Mouse (Mus musculus) liver, embryonic 14.5 days (tissue): ENCODE measurements around the gene Kcnma1. TPM values are rescaled to one million over a fixed set of nuclear protein-coding genes. Genes with fewer than 3 reads are reported as not detected.

Experiments used
- ATAC-seq: fragments of 200-750 bp; cut with Nextera tagmentation; 2 replicates; pipeline ENCODE4 v1.8.0; 2017; ENCODE audit warnings: moderate number of reproducible peaks, mild to moderate bottlenecking, moderate library complexity; ENCODE audit not compliant: insufficient read depth
- DNase-seq, 3 experiments: peaks; one replicate each; pipeline ENCODE4 v3.0.0-alpha.2; 2012 to 2013; ENCODE audit warnings: low read depth in 3 of 3, low spot score in 3 of 3
- H3K27ac ChIP-seq: fragments of 300-500 bp; sonication (generic); 2 replicates; pipeline ENCODE4 v1.5.1; 2014; ENCODE audit warnings: moderate library complexity, mild to moderate bottlenecking, control low read depth, inconsistent platforms
- H3K27me3 ChIP-seq: fragments of 300-500 bp; sonication (generic); 2 replicates; pipeline ENCODE4 v1.6.1; 2014; ENCODE audit warnings: mild to moderate bottlenecking, low read length, moderate library complexity; ENCODE audit not compliant: control insufficient read depth, insufficient read depth
- H3K36me3 ChIP-seq: fragments of 300-500 bp; sonication (generic); replicated peaks from 2 replicates; pipeline ENCODE4 v1.6.1; 2014; ENCODE audit warnings: low read depth; ENCODE audit not compliant: control insufficient read depth, insufficient read depth
- H3K4me1 ChIP-seq, 2 experiments: fragments of 200-500 bp in 1 of 2; fragments of 300-500 bp in 1 of 2; sonication (generic) in 1 of 2; replicated peaks; 2 replicates each; pipeline ENCODE4 v1.6.1; 2012 to 2014; ENCODE audit warnings: antibody characterized with exemption in 1 of 2, inconsistent platforms in 1 of 2, low read length in 1 of 2; ENCODE audit not compliant: control insufficient read depth in 2 of 2, insufficient read depth in 2 of 2
- H3K4me2 ChIP-seq: fragments of 300-500 bp; sonication (generic); 2 replicates; pipeline ENCODE4 v1.6.1; 2014; ENCODE audit warnings: low read depth, mild to moderate bottlenecking, control low read depth, moderate library complexity
- H3K4me3 ChIP-seq, 2 experiments: fragments of 200-500 bp in 1 of 2; fragments of 300-500 bp in 1 of 2; sonication (generic) in 1 of 2; 2 replicates each; pipeline ENCODE4 v1.5.1; 2012 to 2014; ENCODE audit warnings: low read depth in 2 of 2, low read length in 2 of 2, mild to moderate bottlenecking in 2 of 2, control low read depth in 1 of 2, inconsistent platforms in 1 of 2, moderate library complexity in 1 of 2; ENCODE audit not compliant: insufficient read depth in 1 of 2
- H3K9ac ChIP-seq: fragments of 300-500 bp; sonication (generic); replicated peaks from 2 replicates; pipeline ENCODE4 v1.6.1; 2014; ENCODE audit warnings: mild to moderate bottlenecking, control low read depth, moderate library complexity
- H3K9me3 ChIP-seq: fragments of 300-500 bp; sonication (generic); 2 replicates; pipeline ENCODE4 v1.6.1; 2016; ENCODE audit warnings: low read length, mixed read lengths; ENCODE audit not compliant: control insufficient read depth
- CTCF ChIP-seq: IDR thresholded peaks from 2 replicates; pipeline ENCODE4 v1.5.1; 2016; ENCODE audit warnings: antibody characterized with exemption, low read depth, control low read depth
- EP300 ChIP-seq: IDR thresholded peaks from 2 replicates; pipeline ENCODE4 v1.6.1; 2016; ENCODE audit warnings: antibody characterized with exemption, low read depth
- WGBS: fragments of 180-500 bp; shearing (Covaris S2); extraction: QIAGEN DNeasy Blood & Tissue Kit; methylation state at CpG from one replicate; pipeline ENCODE4 v1.1.7; 2014; ENCODE audit not compliant: insufficient replicate concordance; 5-methylcytosine and 5-hydroxymethylcytosine counted together
- polyA plus RNA-seq, 2 experiments: library from polyadenylated mRNA; depleted of rRNA in 1 of 2; stranded (reverse) in 1 of 2; unstranded in 1 of 2; fragments of >200 nt; fragmentation: Nextera tagmentation in 1 of 2; extraction: Ambion mirVana in 1 of 2; gene quantifications; 2 replicates each; pipeline versions ENCODE4 v1.2.1 to v1.2.3; 2012 to 2014

The Kcnma1 gene
- polyA plus RNA-seq, 2 experiments = 0.03 TPM; not detected in 1

GRCm38 (mm10) chr14:23638078-23638695 lies 376.1 kb downstream of the Kcnma1 start:
- H3K4me2 ChIP-seq = no peak overlapping the region
- no peaks in the 10 kb centered on the region for H3K9me3 ChIP-seq
- no peaks in the 10 kb centered on the region for H3K4me1 ChIP-seq
- no peaks in the 10 kb centered on the region for H3K36me3 ChIP-seq
- H3K4me3 ChIP-seq = no peak overlapping the region
- no peak overlapping the region for H3K27ac ChIP-seq
- DNase-seq (no peak), ATAC-seq (no peak)
- H3K27me3 ChIP-seq = no peaks in the 10 kb centered on the region
- no peak for TF ChIP-seq EP300
- no peak for TF ChIP-seq CTCF
- 46% methylated on average over 3 of the region's 3 CpGs for WGBS
- H3K9ac ChIP-seq = no peak overlapping the region

GRCm38 (mm10) chr14:23635903-23636302 lies 378.4 kb downstream of the Kcnma1 start:
- ATAC-seq (no peak), DNase-seq (no peak)
- TF ChIP-seq CTCF = no peak
- TF ChIP-seq EP300 = no peak

GRCm38 (mm10) chr14:23633011-23633595 lies 381.2 kb downstream of the Kcnma1 start:
- no peaks in the 10 kb centered on the region for H3K4me1 ChIP-seq
- H3K27me3 ChIP-seq = no peaks in the 10 kb centered on the region
- no peaks in the 10 kb centered on the region for H3K36me3 ChIP-seq
- DNase-seq = no peak
- H3K9ac ChIP-seq = no peak overlapping the region
- no peak overlapping the region for H3K4me3 ChIP-seq
- TF ChIP-seq CTCF (no peak), EP300 (no peak)
- ATAC-seq = no peak
- no peak overlapping the region for H3K4me2 ChIP-seq
- WGBS = 74% methylated on average over 5 of the region's 5 CpGs
- H3K9me3 ChIP-seq = no peaks in the 10 kb centered on the region
- H3K27ac ChIP-seq = no peak overlapping the region

More at GRCm38 (mm10) chr14:23635903-23636302, 378.4 kb downstream of the Kcnma1 start:
- no peak overlapping the region for H3K27ac ChIP-seq
- no peak overlapping the region for H3K4me3 ChIP-seq
- no peaks in the 10 kb centered on the region for H3K9me3 ChIP-seq
- no peak overlapping the region for H3K9ac ChIP-seq
- no peak overlapping the region for H3K4me2 ChIP-seq
- H3K4me1 ChIP-seq = no peaks in the 10 kb centered on the region
- H3K36me3 ChIP-seq = no peaks in the 10 kb centered on the region
- no peaks in the 10 kb centered on the region for H3K27me3 ChIP-seq
- WGBS = 32% methylated on average over 4 of the region's 4 CpGs

- ATAC-seq (no peak), DNase-seq (no peak)
- Histone ChIP-seq H3K27me3 (no peaks in the 10 kb centered on the region), H3K4me3 (no peak overlapping the region), H3K27ac (no peak overlapping the region), H3K4me1 (no peaks in the 10 kb centered on the region), H3K4me2 (no peak overlapping the region), H3K36me3 (no peaks in the 10 kb centered on the region), H3K9me3 (no peaks in the 10 kb centered on the region), H3K9ac (no peak overlapping the region)
- WGBS = 50% methylated on average over 6 of the region's 6 CpGs
- TF ChIP-seq CTCF (no peak), EP300 (no peak)
These were observed 387.4 kb downstream of the Kcnma1 start for GRCm38 (mm10) chr14:23626925-23627324.

- no peaks in the 10 kb centered on the region for H3K36me3 ChIP-seq
- ATAC-seq (no peak), DNase-seq (no peak)
- H3K9ac ChIP-seq = no peak overlapping the region
- no peaks in the 10 kb centered on the region for H3K27me3 ChIP-seq
- no peaks in the 10 kb centered on the region for H3K9me3 ChIP-seq
- H3K4me2 ChIP-seq = no peak overlapping the region
- no peak overlapping the region for H3K27ac ChIP-seq
- TF ChIP-seq CTCF (no peak), EP300 (no peak)
- WGBS = 14% methylated on average over 2 of the region's 2 CpGs
- no peak overlapping the region for H3K4me3 ChIP-seq
- no peaks in the 10 kb centered on the region for H3K4me1 ChIP-seq
These were observed 388.2 kb downstream of the Kcnma1 start for GRCm38 (mm10) chr14:23626114-23626513.
